Mouse (Mus musculus) liver, embryonic 13.5 days (tissue): Measurements from ENCODE around the gene Ankrd33. TPM values are rescaled to one million over a fixed set of nuclear protein-coding genes. Genes with fewer than 3 reads are reported as not detected.

Source experiments
- ATAC-seq: fragments of 200-750 bp; cut with Nextera tagmentation; 2 replicates; pipeline ENCODE4 v1.8.0; 2017; ENCODE audit warnings: low read depth, mild to moderate bottlenecking, moderate number of reproducible peaks, moderate library complexity
- DNase-seq: peaks from one replicate; pipeline ENCODE4 v3.0.0; 2022
- H3K27ac ChIP-seq: fragments of 300-500 bp; sonication (generic); 2 replicates; pipeline ENCODE4 v1.5.1; 2015; ENCODE audit warnings: moderate library complexity, mild to moderate bottlenecking, inconsistent platforms
- H3K27me3 ChIP-seq: fragments of 300-500 bp; sonication (generic); 2 replicates; pipeline ENCODE4 v1.6.1; 2015; ENCODE audit warnings: mild to moderate bottlenecking, inconsistent platforms
- H3K36me3 ChIP-seq: fragments of 300-500 bp; sonication (generic); 2 replicates; pipeline ENCODE4 v1.6.1; 2015; ENCODE audit warnings: mild to moderate bottlenecking, inconsistent platforms
- H3K4me1 ChIP-seq: fragments of 300-500 bp; sonication (generic); replicated peaks from 2 replicates; pipeline ENCODE4 v1.6.1; 2015; ENCODE audit warnings: inconsistent platforms
- H3K4me2 ChIP-seq: fragments of 300-500 bp; sonication (generic); 2 replicates; pipeline ENCODE4 v1.6.1; 2015; ENCODE audit warnings: inconsistent platforms, mild to moderate bottlenecking, moderate library complexity
- H3K4me3 ChIP-seq: fragments of 300-500 bp; sonication (generic); replicated peaks from 2 replicates; pipeline ENCODE4 v1.5.1; 2015; ENCODE audit warnings: mild to moderate bottlenecking, inconsistent platforms
- H3K9ac ChIP-seq: fragments of 300-500 bp; sonication (generic); 2 replicates; pipeline ENCODE4 v1.6.1; 2015; ENCODE audit warnings: mild to moderate bottlenecking, inconsistent platforms
- H3K9me3 ChIP-seq: fragments of 300-500 bp; sonication (generic); replicated peaks from 2 replicates; pipeline ENCODE4 v1.6.1; 2016; ENCODE audit warnings: inconsistent platforms
- WGBS: fragments of 180-500 bp; shearing (Covaris S2); methylation state at CpG from one replicate; pipeline ENCODE4 v1.1.7; 2015; ENCODE audit not compliant: insufficient replicate concordance; 5-methylcytosine and 5-hydroxymethylcytosine counted together
- polyA plus RNA-seq: library from polyadenylated mRNA; unstranded; fragments of >200 nt; fragmentation: Nextera tagmentation; extraction: Ambion mirVana; gene quantifications from 2 replicates; pipeline ENCODE4 v1.2.1, GENCODE M21; 2015

Gene Ankrd33
- polyA plus RNA-seq, result not detected in 2 replicates

- ATAC-seq (no peak), DNase-seq (no peak)
- Histone ChIP-seq H3K27me3 (peaks cover 6% of the 10 kb centered on the region; the same call in 1 of the 2 replicates), H3K4me2 (no peak within 1 kb of the TSS), H3K9ac (no peak within 1 kb of the TSS), H3K9me3 (no peaks in the 10 kb centered on the region), H3K4me1 (no peaks in the 10 kb centered on the region; the same call in 1 of the 2 replicates), H3K36me3 (no peaks in the 10 kb centered on the region), H3K4me3 (no peak within 1 kb of the TSS), H3K27ac (no peak within 1 kb of the TSS)
- WGBS, result 59% methylated on average over 5 of the region's 5 CpGs
Observed at GRCm38 (mm10) chr15:101115511-101116110, at the start of gene Ankrd33. Ankrd33 (plus strand) TSS chr15:101115755.

GRCm38 (mm10) chr15:101066364-101066847 lies 49.1 kb upstream of the Ankrd33 start:
- ATAC-seq (peak; percentile 18; the same call in 1 of the 2 replicates), DNase-seq (no peak)
- 41% methylated on average over 6 of the region's 6 CpGs for WGBS
- H3K9me3 ChIP-seq, result no peaks in the 10 kb centered on the region
- H3K4me1 ChIP-seq, result peaks cover 39% of the 10 kb centered on the region
- no peak overlapping the region for H3K27ac ChIP-seq
- 0 out of 2 replicates have a peak, but pooled peaks cover 1% of the 10 kb centered on the region for H3K27me3 ChIP-seq
- no peak overlapping the region for H3K9ac ChIP-seq
- H3K36me3 ChIP-seq, result no peaks in the 10 kb centered on the region
- H3K4me3 ChIP-seq, result no peak overlapping the region
- H3K4me2 ChIP-seq, result no peak overlapping the region

- H3K36me3 ChIP-seq, result no peaks in the 10 kb centered on the region
- 0 out of 2 replicates have a peak, but pooled peaks cover 4% of the 10 kb centered on the region for H3K27me3 ChIP-seq
- DNase-seq, result no peak
- H3K9ac ChIP-seq, result no peak overlapping the region
- no peaks in the 10 kb centered on the region for H3K9me3 ChIP-seq
- no peak overlapping the region for H3K27ac ChIP-seq
- 64% methylated on average over 7 of the region's 9 CpGs for WGBS
- H3K4me2 ChIP-seq, result no peak overlapping the region
- H3K4me3 ChIP-seq, result no peak overlapping the region
- 0 out of 2 replicates have a peak, but pooled peaks have one; percentile 17 for ATAC-seq
- H3K4me1 ChIP-seq, result peaks cover 42% of the 10 kb centered on the region
Observed at GRCm38 (mm10) chr15:101066920-101067696, 48.4 kb upstream of the Ankrd33 start.

GRCm38 (mm10) chr15:101068029-101068428 lies 47.5 kb upstream of the Ankrd33 start:
- no peak overlapping the region for H3K4me2 ChIP-seq
- H3K9me3 ChIP-seq, result no peaks in the 10 kb centered on the region
- H3K36me3 ChIP-seq, result no peaks in the 10 kb centered on the region
- H3K9ac ChIP-seq, result no peak overlapping the region
- ATAC-seq (no peak), DNase-seq (no peak)
- 33% methylated on average over 3 of the region's 3 CpGs for WGBS
- H3K27ac ChIP-seq, result no peak overlapping the region
- 0 out of 2 replicates have a peak, but pooled peaks cover 4% of the 10 kb centered on the region for H3K27me3 ChIP-seq
- peaks cover 42% of the 10 kb centered on the region for H3K4me1 ChIP-seq
- H3K4me3 ChIP-seq, result no peak overlapping the region

- 0 out of 2 replicates have a peak, but pooled peaks cover 4% of the 10 kb centered on the region for H3K27me3 ChIP-seq
- H3K9me3 ChIP-seq, result no peaks in the 10 kb centered on the region
- H3K27ac ChIP-seq, result no peak overlapping the region
- peaks cover 42% of the 10 kb centered on the region for H3K4me1 ChIP-seq
- no peak overlapping the region for H3K4me2 ChIP-seq
- H3K36me3 ChIP-seq, result no peaks in the 10 kb centered on the region
- no peak overlapping the region for H3K4me3 ChIP-seq
- ATAC-seq (no peak), DNase-seq (no peak)
- H3K9ac ChIP-seq, result no peak overlapping the region
- WGBS, result 45% methylated on average over 4 of the region's 4 CpGs
Observed at GRCm38 (mm10) chr15:101068671-101069070, 46.9 kb upstream of the Ankrd33 start.

- Histone ChIP-seq H3K9ac (no peak overlapping the region), H3K4me3 (no peak overlapping the region), H3K27ac (no peak overlapping the region), H3K36me3 (no peaks in the 10 kb centered on the region), H3K4me1 (peaks cover 46% of the 10 kb centered on the region), H3K9me3 (no peaks in the 10 kb centered on the region), H3K27me3 (peaks cover 11% of the 10 kb centered on the region; the same call in 1 of the 2 replicates), H3K4me2 (no peak overlapping the region)
- 43% methylated on average over 9 of the region's 9 CpGs for WGBS
- no peak for DNase-seq
- ATAC-seq, result no peak
Observed at GRCm38 (mm10) chr15:101069641-101070190, 45.8 kb upstream of the Ankrd33 start.

GRCm38 (mm10) chr15:101070762-101071161 lies 44.8 kb upstream of the Ankrd33 start:
- Histone ChIP-seq H3K27me3 (peaks cover 21% of the 10 kb centered on the region), H3K4me1 (peaks cover 47% of the 10 kb centered on the region), H3K9me3 (no peaks in the 10 kb centered on the region), H3K36me3 (no peaks in the 10 kb centered on the region), H3K4me2 (no peak overlapping the region), H3K4me3 (no peak overlapping the region), H3K9ac (no peak overlapping the region), H3K27ac (no peak overlapping the region)
- DNase-seq (no peak), ATAC-seq (no peak)
- 33% methylated on average over 5 of the region's 5 CpGs for WGBS

GRCm38 (mm10) chr15:101072736-101073135 lies 42.8 kb upstream of the Ankrd33 start:
- H3K9me3 ChIP-seq, result no peaks in the 10 kb centered on the region
- ATAC-seq (no peak), DNase-seq (no peak)
- peaks cover 41% of the 10 kb centered on the region for H3K27me3 ChIP-seq
- H3K4me1 ChIP-seq, result peaks cover 47% of the 10 kb centered on the region
- WGBS, result 26% methylated on average over 2 of the region's 2 CpGs
- no peak overlapping the region for H3K9ac ChIP-seq
- H3K4me3 ChIP-seq, result no peak overlapping the region
- no peak overlapping the region for H3K4me2 ChIP-seq
- H3K36me3 ChIP-seq, result no peaks in the 10 kb centered on the region
- H3K27ac ChIP-seq, result no peak overlapping the region

GRCm38 (mm10) chr15:101074067-101074466 lies 41.5 kb upstream of the Ankrd33 start:
- ATAC-seq (no peak), DNase-seq (no peak)
- Histone ChIP-seq H3K4me3 (no peak overlapping the region), H3K36me3 (no peaks in the 10 kb centered on the region), H3K9ac (no peak overlapping the region), H3K9me3 (no peaks in the 10 kb centered on the region), H3K27me3 (peaks cover 54% of the 10 kb centered on the region), H3K4me1 (peaks cover 50% of the 10 kb centered on the region), H3K4me2 (no peak overlapping the region), H3K27ac (no peak overlapping the region)
- 64% methylated on average over 5 of the region's 5 CpGs for WGBS

GRCm38 (mm10) chr15:101075150-101075549 lies 40.4 kb upstream of the Ankrd33 start:
- WGBS, result 66% methylated on average over 4 of the region's 4 CpGs
- no peak overlapping the region for H3K9ac ChIP-seq
- DNase-seq, result no peak

GRCm38 (mm10) chr15:101075656-101076055 lies 39.9 kb upstream of the Ankrd33 start:
- H3K27ac ChIP-seq, result no peak overlapping the region
- DNase-seq, result no peak
- WGBS, result 49% methylated on average over 5 of the region's 5 CpGs
- H3K4me3 ChIP-seq, result no peak overlapping the region
- H3K9ac ChIP-seq, result no peak overlapping the region
- H3K4me1 ChIP-seq, result peaks cover 36% of the 10 kb centered on the region
- H3K27me3 ChIP-seq, result peaks cover 70% of the 10 kb centered on the region
- no peak overlapping the region for H3K4me2 ChIP-seq
- H3K36me3 ChIP-seq, result no peaks in the 10 kb centered on the region
- H3K9me3 ChIP-seq, result no peaks in the 10 kb centered on the region
- no peak for ATAC-seq

More at GRCm38 (mm10) chr15:101075150-101075549, 40.4 kb upstream of the Ankrd33 start:
- H3K36me3 ChIP-seq, result no peaks in the 10 kb centered on the region
- no peak overlapping the region for H3K4me3 ChIP-seq
- no peak overlapping the region for H3K27ac ChIP-seq
- H3K27me3 ChIP-seq, result peaks cover 65% of the 10 kb centered on the region
- H3K9me3 ChIP-seq, result no peaks in the 10 kb centered on the region
- ATAC-seq, result no peak
- no peak overlapping the region for H3K4me2 ChIP-seq
- H3K4me1 ChIP-seq, result peaks cover 41% of the 10 kb centered on the region
